Mouse (Mus musculus): ENCODE measurements at regions not wholly inside any gene's neighbourhood (a gene's known extent, or its start where the extent isn't known, plus 50 kb on each side); places are given as distances from the start of the nearest gene placed in this dataset.
A peak's percentile ranks its signal among the peaks of the same experiment; 100 is the strongest.

DNA sequence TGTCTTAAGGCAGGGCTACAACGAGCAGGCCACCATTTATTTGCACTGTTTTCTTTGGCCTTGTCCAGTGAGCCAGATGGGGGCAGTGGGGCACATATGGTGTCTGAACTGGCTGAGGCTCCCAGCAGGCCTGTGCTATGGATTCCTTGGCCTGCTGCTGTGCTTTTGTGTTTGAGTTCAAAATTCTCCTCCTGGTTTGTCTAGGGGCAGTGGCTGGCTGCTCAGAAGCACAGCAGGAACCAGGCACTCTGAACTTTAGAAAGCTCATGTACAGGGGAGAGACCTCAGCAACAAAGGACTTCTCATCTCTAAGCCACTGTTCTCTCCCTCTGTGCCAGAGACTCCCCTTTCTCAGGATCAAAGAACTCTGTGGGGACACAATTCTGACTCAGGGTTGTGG, 370.9 kb downstream of the Bckdhb start:
- DNase-seq (ENCODE audit: low read depth, low spot score) = no peak

GRCm38 (mm10) chr9:84296456-84296855, 371.5 kb downstream of the Bckdhb start:
- no peak for DNase-seq (ENCODE audit: low read depth, low spot score)

- DNase-seq (ENCODE audit: low read depth, low spot score) = no peak
Measured at GRCm38 (mm10) chr9:84304398-84304797, 379.5 kb downstream of the Bckdhb start.

GRCm38 (mm10) chr9:84318811-84319210, 393.9 kb downstream of the Bckdhb start:
- no peak for DNase-seq (ENCODE audit: low read depth, low spot score)

GRCm38 (mm10) chr9:84319338-84319737, 394.4 kb downstream of the Bckdhb start:
- no peak for DNase-seq (ENCODE audit: low read depth, low spot score)

DNA sequence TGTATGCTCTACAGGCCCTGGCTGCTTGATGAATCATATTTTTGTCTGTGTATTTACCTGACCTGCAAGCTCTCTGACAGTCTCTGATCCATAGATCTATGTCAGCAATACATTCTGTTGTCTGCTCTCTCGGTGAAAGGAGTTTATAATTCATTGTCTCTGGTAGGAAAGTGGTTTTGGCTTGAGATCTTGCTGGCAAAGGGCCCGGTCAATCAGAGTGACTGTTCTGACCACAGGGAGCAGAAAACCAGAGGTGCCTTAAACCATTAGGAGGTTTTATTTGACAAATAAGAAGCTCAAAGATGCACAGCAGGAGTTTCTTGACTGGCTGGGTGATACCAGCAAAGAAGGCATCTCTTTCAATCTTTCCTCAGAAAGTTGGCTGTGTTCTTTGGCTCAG, 398.2 kb downstream of the Bckdhb start:
- no peak for DNase-seq (ENCODE audit: low read depth, low spot score)

- no peak for DNase-seq (ENCODE audit: low read depth, low spot score)
Measured at GRCm38 (mm10) chr9:84331083-84331602, 406.2 kb downstream of the Bckdhb start.

DNA sequence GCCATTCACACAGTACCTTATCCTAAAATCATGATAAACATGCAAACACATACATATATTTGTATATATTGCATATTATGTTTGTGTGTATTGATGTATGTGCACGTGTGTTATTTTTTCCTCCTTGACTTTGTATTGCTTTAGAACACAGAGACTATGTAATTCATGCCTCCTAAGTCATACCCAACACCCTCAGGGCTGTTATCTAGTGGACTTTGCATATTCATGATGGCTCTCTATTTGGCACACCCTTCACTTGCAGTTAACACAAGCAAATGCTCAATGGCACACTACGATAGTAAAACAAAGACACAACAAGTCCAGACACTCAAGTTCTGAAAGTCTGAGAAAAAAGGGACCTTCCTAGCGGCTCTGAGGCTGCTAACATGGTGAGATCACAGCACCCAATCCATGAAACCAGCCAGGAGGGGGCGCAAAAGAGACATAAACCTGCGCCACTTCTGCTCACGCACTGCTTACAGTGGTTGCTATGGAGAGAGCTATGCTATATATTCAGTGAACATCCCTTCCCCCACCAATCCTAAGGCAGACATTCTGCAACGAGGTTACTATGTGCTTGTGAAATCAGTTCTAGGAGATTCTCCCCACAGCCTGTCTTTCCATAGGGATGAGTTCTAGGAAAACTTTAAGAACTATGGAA, 418.6 kb downstream of the Bckdhb start:
- peak; percentile 57 for DNase-seq (ENCODE audit: low read depth, low spot score)

- DNase-seq (ENCODE audit: low read depth, low spot score) = no peak
Measured at GRCm38 (mm10) chr9:84350223-84350622, 425.3 kb downstream of the Bckdhb start.

GRCm38 (mm10) chr9:84354409-84354808, 429.5 kb downstream of the Bckdhb start:
- DNase-seq (ENCODE audit: low read depth, low spot score) = no peak

DNA sequence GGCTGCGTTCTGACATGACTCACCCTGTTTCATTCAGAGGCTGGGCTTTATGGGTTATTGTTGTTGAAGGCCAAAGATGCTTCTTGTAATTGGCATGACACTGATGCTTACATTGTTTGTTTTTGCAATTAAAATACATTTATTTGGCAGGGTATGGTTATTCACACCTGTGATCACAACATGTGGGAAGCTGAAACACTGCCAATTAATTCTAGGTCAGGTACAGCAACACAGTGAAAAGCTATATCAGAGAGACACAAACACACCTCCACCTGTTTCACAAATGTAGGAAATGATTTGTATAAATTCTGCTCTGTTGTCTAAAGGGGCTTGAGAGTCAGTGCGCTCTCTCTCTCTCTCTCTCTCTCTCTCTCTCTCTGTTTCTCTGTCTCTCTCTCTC, 431.2 kb downstream of the Bckdhb start:
- DNase-seq (ENCODE audit: low read depth, low spot score) = no peak

DNA sequence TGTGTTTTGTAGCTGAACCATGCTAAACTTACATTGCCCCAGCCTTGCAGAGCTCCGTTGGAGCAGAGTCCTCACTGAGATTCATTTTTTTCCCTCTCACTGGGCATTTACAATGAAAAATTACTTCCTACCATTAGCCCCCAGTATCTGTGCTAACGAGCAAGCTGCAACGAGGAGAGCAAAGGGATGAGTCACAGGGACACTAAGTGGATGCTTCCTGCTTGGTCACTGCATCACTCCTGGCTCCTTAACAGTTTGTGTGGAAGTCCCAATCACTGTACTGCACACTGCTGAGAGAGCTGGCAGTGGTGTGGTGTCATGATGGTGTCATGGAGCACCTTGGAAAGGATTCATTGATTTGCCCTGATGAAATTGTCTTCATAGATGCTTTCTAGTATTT, 434.9 kb downstream of the Bckdhb start:
- no peak for DNase-seq (ENCODE audit: low read depth, low spot score)

GRCm38 (mm10) chr9:84360484-84360883, 435.5 kb downstream of the Bckdhb start:
- DNase-seq (ENCODE audit: low read depth, low spot score) = no peak

DNA sequence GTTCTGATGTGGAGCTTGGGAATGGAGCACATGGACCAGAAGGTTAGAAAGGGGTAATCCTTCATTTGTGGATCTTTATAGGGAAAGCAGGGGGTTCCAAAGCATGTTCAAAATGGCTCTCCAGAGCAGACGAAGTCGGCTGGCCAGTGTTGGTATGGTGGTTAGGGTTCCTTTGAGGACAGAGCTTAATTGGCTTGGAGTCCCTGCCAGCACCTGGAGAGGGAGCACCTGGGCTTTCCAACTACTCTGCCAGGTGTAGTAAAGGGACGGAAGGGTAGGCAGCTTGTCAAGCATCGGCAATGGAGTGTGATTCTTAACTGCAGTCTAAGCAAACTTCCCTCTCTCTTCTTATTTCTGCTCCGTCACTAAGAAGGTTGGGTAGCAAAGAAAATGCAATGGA, 438.5 kb downstream of the Bckdhb start:
- no peak for DNase-seq (ENCODE audit: low read depth, low spot score)

DNA sequence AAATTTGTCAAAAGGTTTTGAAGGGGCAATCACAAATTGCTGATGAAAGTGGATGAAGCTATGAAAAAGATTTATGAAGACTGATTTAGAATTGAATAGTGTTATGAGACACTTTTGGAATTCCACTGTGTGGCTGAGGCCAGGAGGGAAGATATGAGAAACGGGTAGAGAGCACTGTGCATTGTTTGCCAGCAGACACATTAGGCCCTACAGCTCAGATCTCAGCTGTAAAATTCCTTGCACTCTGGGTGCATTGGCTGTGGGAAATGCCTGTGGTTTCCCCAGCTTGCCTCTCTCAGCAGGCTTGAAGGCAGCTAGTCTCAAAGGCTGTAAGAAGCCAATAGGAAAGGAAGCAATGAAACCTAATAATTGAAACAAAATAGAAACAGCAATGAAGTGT, 444.3 kb downstream of the Bckdhb start:
- no peak for DNase-seq (ENCODE audit: low read depth, low spot score)

GRCm38 (mm10) chr9:84370260-84370659, 445.3 kb downstream of the Bckdhb start:
- no peak for DNase-seq (ENCODE audit: low read depth, low spot score)

DNA sequence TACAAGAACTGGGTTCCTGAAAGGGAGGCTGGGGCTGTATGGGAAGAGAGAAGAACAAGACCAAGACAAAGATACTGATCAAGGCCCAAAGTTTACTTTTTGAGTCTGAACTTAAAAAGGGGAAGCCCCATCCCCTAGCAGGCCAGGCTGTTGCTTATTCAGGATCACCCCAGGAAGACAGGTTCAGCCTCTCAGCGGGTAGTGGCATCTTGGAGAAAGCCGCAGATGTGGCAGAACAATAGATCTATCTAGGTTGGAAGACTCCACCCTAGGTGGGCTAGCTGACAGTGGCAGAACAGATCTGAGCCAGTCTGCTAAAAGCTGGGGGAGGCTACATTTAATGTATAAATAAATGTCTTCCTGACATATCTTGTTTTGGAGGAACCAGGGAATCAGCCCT, 450.8 kb downstream of the Bckdhb start:
- DNase-seq (ENCODE audit: low read depth, low spot score) = no peak

GRCm38 (mm10) chr9:84376621-84377020, 451.7 kb downstream of the Bckdhb start:
- DNase-seq (ENCODE audit: low read depth, low spot score) = no peak

DNA sequence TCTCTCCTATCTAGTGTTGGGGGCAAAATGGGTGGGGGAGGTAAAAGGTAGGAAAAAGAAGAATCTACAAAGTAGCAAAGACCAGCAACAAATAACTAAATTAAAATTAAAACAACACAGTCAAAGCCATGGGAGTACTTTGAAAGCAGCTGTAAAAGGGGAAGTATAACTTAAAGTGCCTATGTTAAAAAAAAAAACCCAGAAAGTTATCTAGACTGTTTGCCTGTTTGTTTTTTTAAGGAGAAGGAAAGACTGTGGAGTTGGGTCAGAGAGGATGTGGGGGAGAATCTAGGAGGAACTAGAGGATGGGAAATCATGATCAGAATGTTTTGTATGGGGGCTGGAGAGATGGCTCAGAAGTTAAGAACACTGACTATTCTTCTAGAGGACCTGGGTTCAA, 457.0 kb downstream of the Bckdhb start:
- no peak for DNase-seq (ENCODE audit: low read depth, low spot score)

GRCm38 (mm10) chr9:84389831-84390230, 464.9 kb downstream of the Bckdhb start:
- DNase-seq (ENCODE audit: low read depth, low spot score) = no peak

- DNase-seq (ENCODE audit: low read depth, low spot score) = peak; percentile 28
Measured at GRCm38 (mm10) chr9:84394536-84395314, 469.8 kb downstream of the Bckdhb start.

GRCm38 (mm10) chr9:84399481-84399880, 474.5 kb downstream of the Bckdhb start:
- no peak for DNase-seq (ENCODE audit: low read depth, low spot score)
